Mouse (Mus musculus): ENCODE measurements at regions not wholly inside any gene's neighbourhood (a gene's known extent, or its start where the extent isn't known, plus 50 kb on each side); places are given as distances from the start of the nearest gene placed in this dataset.
"Not testable (repeated sequence)": the region's sequence is repeated elsewhere in the genome, so short reads cannot be mapped to it uniquely, and the experiment has no call there.

DNA sequence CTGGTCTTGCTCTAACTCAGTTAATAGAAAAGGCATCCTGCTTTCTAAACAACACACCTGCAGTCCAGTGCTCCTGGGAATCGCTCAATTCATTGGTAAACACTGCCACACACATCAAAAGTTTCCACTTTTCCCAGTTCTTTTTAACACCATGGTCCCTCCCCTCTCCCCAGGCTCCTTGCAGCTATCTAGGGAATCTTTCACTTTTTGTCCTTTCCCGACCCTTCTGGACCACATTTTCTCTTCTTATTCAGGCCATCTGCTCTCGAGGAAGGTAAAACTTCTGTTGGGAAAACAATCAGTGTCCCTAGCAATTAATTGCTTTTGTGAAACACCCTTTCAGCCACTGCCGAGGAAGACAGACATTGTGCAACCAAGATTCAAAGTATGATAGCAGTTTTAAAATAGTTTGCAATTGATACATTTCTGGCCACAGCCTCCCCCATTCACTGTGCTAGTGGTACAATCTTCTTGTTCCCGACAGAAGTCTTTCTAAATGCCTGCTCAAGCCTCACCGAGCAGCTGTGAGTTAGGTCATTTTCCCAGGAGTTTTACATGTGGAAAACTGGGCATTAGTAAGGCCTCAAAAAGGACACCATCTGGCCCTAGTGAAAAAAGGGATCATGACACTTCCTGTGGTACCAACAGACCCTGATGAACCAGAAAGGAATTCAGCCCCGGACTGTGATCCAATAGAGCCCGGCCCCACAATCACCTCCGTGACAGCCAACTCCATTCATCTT lies 347.4 kb upstream of the Pou3f2 start:
- ATAC-seq (replicated peaks; ENCODE audit: insufficient number of reproducible peaks, low FRiP score, low TSS enrichment, low read depth) (peak; percentile 89), DNase-seq (ENCODE audit: low spot score) (peak; percentile 63)
- 5% methylated on average over 9 of the region's 9 CpGs for WGBS
- Histone ChIP-seq H3K9me3 (replicated peaks; ENCODE audit: control insufficient read depth, low read length) (no peaks in the 10 kb centered on the region), H3K9ac (replicated peaks; ENCODE audit: low read length) (0 out of 2 replicates have a peak overlapping the region, but pooled peaks have one; percentile 1), H3K27me3 (ENCODE audit: control insufficient read depth, insufficient read depth, low read length) (no peaks in the 10 kb centered on the region), H3K4me1 (ENCODE audit: control insufficient read depth, insufficient read depth, low read length) (no peaks in the 10 kb centered on the region), H3K36me3 (replicated peaks; ENCODE audit: control insufficient read depth, insufficient read depth, low read depth, low read length) (no peaks in the 10 kb centered on the region), H3K4me3 (ENCODE audit: low read depth, low read length) (no peak overlapping the region), H3K27ac (replicated peaks; ENCODE audit: low read depth, low read length) (no peak overlapping the region), H3K4me2 (ENCODE audit: low read depth, low read length) (peak overlapping the region; percentile 16)

DNA sequence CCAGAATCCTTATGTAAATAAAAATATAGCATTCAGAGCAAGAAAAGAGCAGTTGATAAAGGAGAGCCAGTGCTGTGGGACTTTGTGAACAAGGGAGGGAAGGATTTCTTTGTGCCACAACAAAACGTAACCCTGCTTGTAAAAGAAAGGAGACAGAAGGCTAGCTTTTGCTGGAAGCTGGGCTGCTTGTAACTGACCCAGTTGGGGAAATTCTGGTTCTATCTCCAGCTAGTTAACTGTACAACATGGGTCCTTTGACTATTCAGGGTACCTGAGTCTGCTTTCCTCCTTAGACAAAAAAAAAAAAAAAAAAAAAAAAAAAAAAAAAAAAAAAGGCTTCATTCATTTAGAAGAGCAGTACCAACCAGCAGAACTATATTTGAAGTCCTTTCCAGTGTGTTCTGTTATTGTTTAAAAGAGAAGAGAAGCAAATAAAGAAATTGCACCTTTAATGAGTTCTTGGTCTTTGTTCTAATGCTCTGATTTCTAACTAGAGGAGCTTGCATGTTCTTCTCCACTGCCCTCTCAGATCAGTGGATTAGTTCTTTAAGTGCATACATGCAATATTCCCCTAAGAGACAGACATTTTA lies 345.8 kb upstream of the Pou3f2 start:
- DNase-seq (ENCODE audit: low spot score), result no peak
- no peaks in the 10 kb centered on the region for H3K9me3 ChIP-seq (replicated peaks; ENCODE audit: control insufficient read depth, low read length)
- no peak for ATAC-seq (replicated peaks; ENCODE audit: insufficient number of reproducible peaks, low FRiP score, low TSS enrichment, low read depth)
- 54% methylated on average over 1 of the region's 1 CpGs for WGBS
- no peak overlapping the region for H3K27ac ChIP-seq (replicated peaks; ENCODE audit: low read depth, low read length)
- H3K9ac ChIP-seq (replicated peaks; ENCODE audit: low read length), result no peak overlapping the region
- no peaks in the 10 kb centered on the region for H3K27me3 ChIP-seq (ENCODE audit: control insufficient read depth, insufficient read depth, low read length)
- no peak overlapping the region for H3K4me2 ChIP-seq (ENCODE audit: low read depth, low read length)
- no peaks in the 10 kb centered on the region for H3K36me3 ChIP-seq (replicated peaks; ENCODE audit: control insufficient read depth, insufficient read depth, low read depth, low read length)
- no peaks in the 10 kb centered on the region for H3K4me1 ChIP-seq (ENCODE audit: control insufficient read depth, insufficient read depth, low read length)
- no peak overlapping the region for H3K4me3 ChIP-seq (ENCODE audit: low read depth, low read length)

DNA sequence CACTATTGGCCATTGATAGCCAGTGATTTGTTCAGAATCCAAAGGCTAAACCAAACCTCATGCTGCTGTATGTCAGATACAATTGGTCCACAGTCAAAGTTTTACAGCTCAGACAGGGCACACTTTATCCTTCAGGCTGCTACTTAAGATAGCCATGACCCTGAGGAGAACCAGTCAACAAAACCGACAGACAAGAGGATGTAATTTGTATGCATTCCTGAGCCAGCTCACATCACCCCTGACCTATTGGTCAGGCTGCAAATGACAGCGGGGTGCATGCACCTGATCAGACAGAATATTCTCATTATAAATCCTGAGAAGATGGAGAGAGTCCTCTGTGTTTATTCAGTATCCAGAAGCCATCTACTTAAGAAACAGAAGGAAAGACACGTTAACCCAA lies 315.5 kb upstream of the Pou3f2 start:
- 19% methylated on average over 3 of the region's 3 CpGs for WGBS
- ATAC-seq (replicated peaks; ENCODE audit: insufficient number of reproducible peaks, low FRiP score, low TSS enrichment, low read depth), result no peak
- no peaks in the 10 kb centered on the region for H3K9me3 ChIP-seq (replicated peaks; ENCODE audit: control insufficient read depth, low read length)
- no peak overlapping the region for H3K9ac ChIP-seq (replicated peaks; ENCODE audit: low read length)
- peak; percentile 13 for DNase-seq (ENCODE audit: low spot score)
- no peak overlapping the region for H3K4me2 ChIP-seq (ENCODE audit: low read depth, low read length)
- no peak overlapping the region for H3K27ac ChIP-seq (replicated peaks; ENCODE audit: low read depth, low read length)
- H3K36me3 ChIP-seq (replicated peaks; ENCODE audit: control insufficient read depth, insufficient read depth, low read depth, low read length), result no peaks in the 10 kb centered on the region
- no peaks in the 10 kb centered on the region for H3K27me3 ChIP-seq (ENCODE audit: control insufficient read depth, insufficient read depth, low read length)
- no peak overlapping the region for H3K4me3 ChIP-seq (ENCODE audit: low read depth, low read length)
- H3K4me1 ChIP-seq (ENCODE audit: control insufficient read depth, insufficient read depth, low read length), result no peaks in the 10 kb centered on the region

DNA sequence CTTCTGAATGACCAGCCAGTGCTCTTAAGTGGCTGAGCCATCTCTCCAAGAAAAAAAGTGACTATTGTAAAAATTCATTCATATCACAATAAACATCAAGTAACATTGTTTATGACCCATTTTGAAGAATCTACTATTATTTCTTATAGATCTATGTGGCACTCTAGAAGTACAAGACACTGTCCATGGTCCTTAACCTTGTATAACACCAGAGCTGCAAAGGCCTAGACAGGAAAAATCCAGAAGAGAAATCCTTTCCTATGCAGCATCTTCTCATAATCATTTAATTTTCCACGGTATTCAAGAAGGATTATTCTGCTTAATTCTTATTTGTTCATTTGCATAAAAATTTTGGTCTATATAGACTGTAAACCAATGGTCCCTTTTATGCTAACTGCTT lies 304.7 kb upstream of the Pou3f2 start:
- H3K9me3 ChIP-seq (replicated peaks; ENCODE audit: control insufficient read depth, low read length), result no peaks in the 10 kb centered on the region
- H3K36me3 ChIP-seq (replicated peaks; ENCODE audit: control insufficient read depth, insufficient read depth, low read depth, low read length), result no peaks in the 10 kb centered on the region
- 70% methylated on average over 1 of the region's 1 CpGs for WGBS
- H3K4me2 ChIP-seq (ENCODE audit: low read depth, low read length), result no peak overlapping the region
- H3K27me3 ChIP-seq (ENCODE audit: control insufficient read depth, insufficient read depth, low read length), result no peaks in the 10 kb centered on the region
- no peaks in the 10 kb centered on the region for H3K4me1 ChIP-seq (ENCODE audit: control insufficient read depth, insufficient read depth, low read length)
- no peak overlapping the region for H3K27ac ChIP-seq (replicated peaks; ENCODE audit: low read depth, low read length)
- H3K9ac ChIP-seq (replicated peaks; ENCODE audit: low read length), result no peak overlapping the region
- ATAC-seq (replicated peaks; ENCODE audit: insufficient number of reproducible peaks, low FRiP score, low TSS enrichment, low read depth) (no peak), DNase-seq (ENCODE audit: low spot score) (peak; percentile 60)
- H3K4me3 ChIP-seq (ENCODE audit: low read depth, low read length), result no peak overlapping the region

DNA sequence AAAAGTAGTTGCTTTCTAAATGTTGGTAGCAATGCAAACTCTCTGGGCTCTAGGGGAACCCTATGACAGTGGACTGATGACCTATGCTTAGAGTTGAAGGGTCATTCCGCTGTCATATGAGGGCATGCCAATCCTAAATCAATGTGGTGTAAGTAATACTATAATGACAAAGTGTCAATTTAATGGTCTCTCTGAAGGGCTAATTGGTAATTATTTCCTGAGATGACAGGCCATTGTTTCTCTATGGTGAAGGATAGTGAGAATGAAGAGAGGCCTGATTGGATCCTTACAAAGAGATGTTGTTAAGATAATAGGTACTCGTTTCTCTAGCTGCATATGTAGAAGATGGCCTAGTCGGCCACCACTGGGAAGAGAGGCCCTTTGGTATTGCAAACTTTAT lies 299.7 kb upstream of the Pou3f2 start:
- Histone ChIP-seq H3K27me3 (ENCODE audit: control insufficient read depth, insufficient read depth, low read length) (no peaks in the 10 kb centered on the region), H3K27ac (replicated peaks; ENCODE audit: low read depth, low read length) (no peak overlapping the region), H3K9ac (replicated peaks; ENCODE audit: low read length) (no peak overlapping the region), H3K4me3 (ENCODE audit: low read depth, low read length) (no peak overlapping the region), H3K36me3 (replicated peaks; ENCODE audit: control insufficient read depth, insufficient read depth, low read depth, low read length) (no peaks in the 10 kb centered on the region), H3K4me2 (ENCODE audit: low read depth, low read length) (no peak overlapping the region), H3K4me1 (ENCODE audit: control insufficient read depth, insufficient read depth, low read length) (no peaks in the 10 kb centered on the region), H3K9me3 (replicated peaks; ENCODE audit: control insufficient read depth, low read length) (no peaks in the 10 kb centered on the region)
- WGBS, result 55% methylated on average over 3 of the region's 3 CpGs
- ATAC-seq (replicated peaks; ENCODE audit: insufficient number of reproducible peaks, low FRiP score, low TSS enrichment, low read depth), result no peak
- DNase-seq (ENCODE audit: low spot score), result no peak

DNA sequence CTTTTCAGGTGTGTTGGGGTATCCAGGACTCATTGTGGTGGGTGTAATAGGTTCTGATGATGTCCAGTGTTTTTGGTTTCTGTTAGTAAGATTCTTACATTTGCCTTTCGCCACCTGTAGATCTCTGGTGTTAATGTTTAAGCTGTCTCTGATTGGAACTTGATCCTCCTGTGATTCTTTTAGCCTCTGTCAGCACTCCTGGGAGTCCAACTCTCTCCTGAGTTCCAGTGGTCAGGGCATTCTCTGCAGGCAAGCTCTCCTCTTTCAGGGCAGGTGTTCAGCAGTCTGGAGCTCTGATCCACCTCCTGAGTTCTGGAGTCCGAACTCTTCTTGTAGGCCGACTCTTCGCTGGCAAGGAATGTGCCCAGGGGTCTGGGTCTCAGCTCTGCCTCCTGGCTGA lies 274.9 kb upstream of the Pou3f2 start:
- not testable (repeated sequence) for ATAC-seq (replicated peaks; ENCODE audit: insufficient number of reproducible peaks, low FRiP score, low TSS enrichment, low read depth); H3K4me1 ChIP-seq (ENCODE audit: control insufficient read depth, insufficient read depth, low read length); H3K36me3 ChIP-seq (replicated peaks; ENCODE audit: control insufficient read depth, insufficient read depth, low read depth, low read length); H3K9ac ChIP-seq (replicated peaks; ENCODE audit: low read length); H3K4me3 ChIP-seq (ENCODE audit: low read depth, low read length); H3K4me2 ChIP-seq (ENCODE audit: low read depth, low read length); DNase-seq (ENCODE audit: low spot score); H3K27me3 ChIP-seq (ENCODE audit: control insufficient read depth, insufficient read depth, low read length); H3K27ac ChIP-seq (replicated peaks; ENCODE audit: low read depth, low read length); H3K9me3 ChIP-seq (replicated peaks; ENCODE audit: control insufficient read depth, low read length)
- 91% methylated on average over 4 of the region's 4 CpGs for WGBS

Data from embryonic facial prominence, embryonic 11.5 days (tissue).